Mouse (Mus musculus): ENCODE measurements around the gene Slc43a2. TPM values are rescaled to one million over a fixed set of nuclear protein-coding genes. Genes with fewer than 3 reads are reported as not detected.

Slc43a2 gene
- polyA plus RNA-seq, 1 experiment from 2014 or later: 4.3 TPM

DNA sequence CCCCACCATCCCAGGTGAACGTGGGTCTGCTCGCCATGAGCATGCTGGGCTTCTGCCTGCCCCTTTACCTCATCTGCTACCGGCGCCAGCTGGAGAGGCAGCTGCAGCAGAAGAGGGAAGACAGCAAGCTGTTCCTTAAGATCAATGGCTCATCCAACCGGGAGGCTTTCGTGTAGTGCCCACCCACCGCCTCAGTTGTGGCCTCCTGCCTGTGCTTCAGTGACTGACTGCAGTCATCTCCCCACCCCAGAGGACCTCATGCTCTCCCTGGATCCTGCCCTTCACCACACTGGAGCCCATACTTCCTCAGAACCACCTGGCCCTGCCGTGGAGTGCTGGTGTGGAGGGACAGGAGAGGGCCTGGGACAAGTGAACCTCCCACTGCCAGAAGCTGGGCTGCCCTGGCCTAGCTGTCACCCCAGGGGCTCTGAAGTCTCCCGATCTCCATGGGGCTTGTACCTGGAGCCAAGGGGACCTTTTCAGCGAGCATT, 40.9 kb downstream of the Slc43a2 start:
- Histone ChIP-seq H3K4me3 (ENCODE audit: low read length) (no peak overlapping the region), H3K4me1 (ENCODE audit: control insufficient read depth, insufficient read depth, low read length) (peaks cover 13% of the 10 kb centered on the region), H3K36me3 (ENCODE audit: control insufficient read depth, insufficient read depth) (no peaks in the 10 kb centered on the region), H3K9me3 (replicated peaks; ENCODE audit: control insufficient read depth, low read length) (no peaks in the 10 kb centered on the region), H3K9ac (ENCODE audit: low read length) (peak overlapping the region; percentile 37; the same call in 1 of the 2 replicates), H3K27ac (ENCODE audit: low read length) (peak overlapping the region; percentile 15; the same call in 1 of the 2 replicates), H3K4me2 (ENCODE audit: low read depth, low read length) (peak overlapping the region; percentile 4; the same call in 1 of the 2 replicates), H3K27me3 (ENCODE audit: control insufficient read depth, insufficient read depth, low read length) (peaks cover 6% of the 10 kb centered on the region; the same call in 1 of the 2 replicates)
- WGBS: 24% methylated on average over 10 of the region's 10 CpGs
- ATAC-seq (replicated peaks; ENCODE audit: extremely low read depth, insufficient read depth, low FRiP score): no peak; the same call in 1 of the 2 replicates

DNA sequence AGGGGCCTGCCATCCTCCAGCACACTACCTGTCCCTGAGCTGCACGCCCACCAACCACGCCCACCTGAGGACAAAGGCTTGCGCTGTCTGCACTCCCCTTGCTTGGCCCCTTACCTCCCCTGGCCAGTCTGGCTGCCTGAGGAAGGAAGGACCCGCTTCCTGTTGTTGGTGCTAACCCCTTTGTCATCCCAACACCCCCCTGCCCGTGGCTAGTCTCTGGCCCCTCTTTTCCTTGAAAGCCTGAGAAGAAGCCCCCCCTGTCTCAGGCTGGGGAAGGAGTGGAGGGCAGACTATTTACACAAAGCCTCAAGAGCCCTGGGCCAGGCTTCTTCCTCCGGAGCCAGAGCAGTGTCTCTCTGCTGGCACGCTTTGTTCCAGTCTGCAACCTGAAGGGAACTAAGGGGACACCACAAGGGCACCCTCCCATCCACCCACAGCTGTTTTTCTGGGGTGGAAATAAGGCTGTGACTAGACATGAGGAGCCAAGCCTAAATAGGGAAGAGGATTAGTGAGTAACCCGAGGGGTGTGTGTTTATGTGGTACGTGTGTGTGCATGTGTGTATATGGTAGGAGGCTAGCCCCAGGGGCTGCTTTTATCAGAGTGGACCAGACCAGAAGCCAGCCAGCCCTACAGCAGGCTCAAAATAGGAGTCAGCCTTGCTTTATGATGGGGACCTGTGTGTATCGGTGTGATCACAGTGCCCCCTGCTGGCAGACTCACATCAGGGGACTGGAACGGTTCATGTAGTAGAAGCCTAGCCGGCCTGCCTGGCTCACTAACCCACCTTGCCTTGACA, 41.6 kb downstream of the Slc43a2 start:
- no peak overlapping the region for H3K4me3 ChIP-seq (ENCODE audit: low read length)
- WGBS: 11% methylated on average over 12 of the region's 12 CpGs
- H3K27me3 ChIP-seq (ENCODE audit: control insufficient read depth, insufficient read depth, low read length): peaks cover 6% of the 10 kb centered on the region; the same call in 1 of the 2 replicates
- H3K9me3 ChIP-seq (replicated peaks; ENCODE audit: control insufficient read depth, low read length): no peaks in the 10 kb centered on the region
- peak overlapping the region; percentile 37; the same call in 1 of the 2 replicates for H3K9ac ChIP-seq (ENCODE audit: low read length)
- peak; percentile 87 for ATAC-seq (replicated peaks; ENCODE audit: extremely low read depth, insufficient read depth, low FRiP score)
- peak overlapping the region; percentile 15; the same call in 1 of the 2 replicates for H3K27ac ChIP-seq (ENCODE audit: low read length)
- peaks cover 10% of the 10 kb centered on the region for H3K4me1 ChIP-seq (ENCODE audit: control insufficient read depth, insufficient read depth, low read length)
- H3K4me2 ChIP-seq (ENCODE audit: low read depth, low read length): peak overlapping the region; percentile 4; the same call in 1 of the 2 replicates
- H3K36me3 ChIP-seq (ENCODE audit: control insufficient read depth, insufficient read depth): no peaks in the 10 kb centered on the region

DNA sequence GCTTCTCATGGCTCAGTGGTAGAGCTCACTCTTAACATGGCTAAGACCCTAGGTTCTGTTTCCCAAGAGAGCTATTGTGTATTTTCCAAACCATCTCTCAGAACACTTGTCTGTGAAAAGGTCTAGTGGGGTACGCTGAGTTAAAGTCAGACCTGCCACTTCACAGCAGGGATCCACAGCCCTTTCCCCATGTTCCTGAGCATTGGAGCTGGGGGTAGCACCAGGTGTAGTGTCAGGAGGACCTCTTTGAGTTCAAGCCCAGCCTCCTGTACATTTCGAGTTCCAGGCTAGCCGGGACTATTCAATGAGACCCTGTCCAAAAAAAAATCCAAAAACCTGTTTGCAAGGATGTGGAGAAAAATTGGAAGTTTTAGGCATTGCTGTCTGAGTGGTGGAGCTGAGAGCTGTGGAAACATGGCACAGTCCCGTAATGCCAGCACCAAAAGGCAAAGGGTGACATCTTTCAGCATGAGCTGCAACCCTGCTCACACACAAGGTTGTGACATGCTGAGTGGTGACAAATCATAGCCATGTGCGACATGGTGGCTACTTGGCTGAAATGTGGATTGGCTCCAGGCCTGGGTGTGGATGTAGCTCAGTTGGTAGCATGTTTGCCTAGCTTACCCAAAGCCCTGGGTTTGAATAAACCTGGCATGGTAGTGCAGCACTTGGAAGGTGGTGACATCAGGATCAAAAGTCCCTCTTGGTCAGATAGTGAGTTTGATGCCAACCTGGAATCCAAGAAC, 43.1 kb downstream of the Slc43a2 start:
- no peak overlapping the region for H3K27ac ChIP-seq (ENCODE audit: low read length)
- H3K9me3 ChIP-seq (replicated peaks; ENCODE audit: control insufficient read depth, low read length): no peaks in the 10 kb centered on the region
- no peak overlapping the region for H3K9ac ChIP-seq (ENCODE audit: low read length)
- peaks cover 10% of the 10 kb centered on the region for H3K4me1 ChIP-seq (ENCODE audit: control insufficient read depth, insufficient read depth, low read length)
- H3K27me3 ChIP-seq (ENCODE audit: control insufficient read depth, insufficient read depth, low read length): peaks cover 2% of the 10 kb centered on the region; the same call in 1 of the 2 replicates
- 76% methylated on average over 5 of the region's 5 CpGs for WGBS
- no peak for ATAC-seq (replicated peaks; ENCODE audit: extremely low read depth, insufficient read depth, low FRiP score)
- H3K4me3 ChIP-seq (ENCODE audit: low read length): no peak overlapping the region
- H3K4me2 ChIP-seq (ENCODE audit: low read depth, low read length): no peak overlapping the region
- no peaks in the 10 kb centered on the region for H3K36me3 ChIP-seq (ENCODE audit: control insufficient read depth, insufficient read depth)

DNA sequence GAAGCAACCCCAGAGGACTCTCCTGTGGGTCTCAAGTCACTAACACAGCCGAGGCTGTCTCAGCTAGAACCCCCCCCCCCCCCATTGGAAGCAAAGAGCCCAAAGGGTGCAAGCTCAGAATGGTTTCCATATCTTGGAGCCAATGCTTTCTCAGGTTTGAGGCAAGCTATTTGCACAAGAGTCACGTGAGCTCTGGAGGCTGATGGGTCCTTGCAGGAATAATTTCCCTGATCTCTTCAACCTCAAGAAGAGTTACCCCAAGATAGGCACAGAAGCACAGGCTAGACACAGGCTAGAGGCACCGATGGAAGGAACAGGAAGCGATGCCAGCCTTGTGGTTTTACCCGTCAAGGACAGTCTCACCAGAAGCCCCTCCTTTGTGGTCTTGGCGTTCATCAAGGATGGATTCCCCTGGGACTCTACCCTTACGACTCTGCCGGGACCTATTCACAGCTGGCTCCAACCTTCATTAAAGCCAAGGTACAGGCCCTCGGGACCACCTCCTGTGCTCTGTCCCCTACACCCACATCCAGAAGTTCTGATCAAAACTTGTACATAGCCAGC, 44.1 kb downstream of the Slc43a2 start:
- H3K27ac ChIP-seq (ENCODE audit: low read length): no peak overlapping the region
- no peak overlapping the region for H3K4me3 ChIP-seq (ENCODE audit: low read length)
- H3K4me2 ChIP-seq (ENCODE audit: low read depth, low read length): no peak overlapping the region
- ATAC-seq (replicated peaks; ENCODE audit: extremely low read depth, insufficient read depth, low FRiP score): no peak
- peaks cover 10% of the 10 kb centered on the region for H3K4me1 ChIP-seq (ENCODE audit: control insufficient read depth, insufficient read depth, low read length)
- peaks cover 2% of the 10 kb centered on the region; the same call in 1 of the 2 replicates for H3K27me3 ChIP-seq (ENCODE audit: control insufficient read depth, insufficient read depth, low read length)
- no peaks in the 10 kb centered on the region for H3K9me3 ChIP-seq (replicated peaks; ENCODE audit: control insufficient read depth, low read length)
- no peaks in the 10 kb centered on the region for H3K36me3 ChIP-seq (ENCODE audit: control insufficient read depth, insufficient read depth)
- 68% methylated on average over 9 of the region's 9 CpGs for WGBS
- H3K9ac ChIP-seq (ENCODE audit: low read length): no peak overlapping the region

DNA sequence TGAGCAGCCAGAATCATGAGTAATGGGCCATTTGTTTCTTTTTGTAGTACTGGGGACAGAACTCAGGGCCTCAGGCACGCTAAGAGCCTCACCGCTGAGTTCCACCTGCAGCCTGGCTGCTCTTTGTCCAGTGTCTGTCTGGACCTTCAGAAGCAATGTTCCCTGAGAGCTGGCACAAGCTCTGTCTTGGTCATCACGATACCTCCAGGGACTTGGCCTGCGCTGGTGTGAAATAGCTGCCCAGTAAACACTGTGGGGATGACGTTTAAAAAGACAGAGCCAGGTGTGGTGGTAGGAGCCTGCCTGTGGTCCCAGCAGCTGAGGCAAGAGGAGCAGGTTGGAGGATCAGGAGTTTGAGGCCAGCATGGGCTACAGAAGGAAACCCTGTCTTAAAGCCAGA, 47.1 kb downstream of the Slc43a2 start:
- Histone ChIP-seq H3K27ac (ENCODE audit: low read length) (no peak overlapping the region), H3K4me3 (ENCODE audit: low read length) (no peak overlapping the region), H3K4me2 (ENCODE audit: low read depth, low read length) (no peak overlapping the region), H3K36me3 (ENCODE audit: control insufficient read depth, insufficient read depth) (no peaks in the 10 kb centered on the region), H3K9me3 (replicated peaks; ENCODE audit: control insufficient read depth, low read length) (no peaks in the 10 kb centered on the region), H3K27me3 (ENCODE audit: control insufficient read depth, insufficient read depth, low read length) (no peaks in the 10 kb centered on the region), H3K4me1 (ENCODE audit: control insufficient read depth, insufficient read depth, low read length) (no peaks in the 10 kb centered on the region), H3K9ac (ENCODE audit: low read length) (no peak overlapping the region)
- no peak for ATAC-seq (replicated peaks; ENCODE audit: extremely low read depth, insufficient read depth, low FRiP score)
- 77% methylated on average over 5 of the region's 5 CpGs for WGBS

DNA sequence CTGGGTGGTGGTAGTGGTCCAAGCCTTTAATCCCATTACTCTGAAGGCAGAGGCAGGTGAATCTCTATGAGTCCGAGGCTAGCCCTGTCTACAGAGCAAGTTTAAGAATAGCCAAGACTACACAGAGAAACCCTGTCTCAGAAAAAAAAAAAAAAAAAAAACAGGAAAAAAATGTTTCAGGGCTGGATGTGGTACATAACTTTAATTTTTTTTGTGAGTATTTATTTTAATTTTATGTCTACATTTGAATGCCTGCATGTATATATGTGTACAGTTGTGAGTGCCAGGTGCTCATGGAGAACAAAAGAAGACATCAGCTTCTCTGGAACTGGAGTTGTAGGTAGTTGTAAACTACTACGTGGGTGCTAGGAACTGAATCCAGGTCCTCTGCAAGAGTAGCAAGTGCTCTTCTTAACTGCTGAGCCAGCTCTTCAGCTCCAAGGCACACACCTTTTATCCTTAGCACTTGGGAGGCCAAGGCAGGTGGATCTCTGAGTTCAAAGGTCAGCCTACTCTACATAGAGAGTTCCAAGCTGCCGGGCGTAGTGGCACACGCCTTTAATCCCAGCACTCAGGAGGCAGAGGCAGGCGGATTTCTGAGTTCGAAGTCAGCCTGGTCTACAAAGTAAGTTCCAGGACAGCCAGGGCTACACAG, 50.1 kb downstream of the Slc43a2 start:
- ATAC-seq (replicated peaks; ENCODE audit: extremely low read depth, insufficient read depth, low FRiP score): no peak
- Histone ChIP-seq H3K9me3 (replicated peaks; ENCODE audit: control insufficient read depth, low read length) (no peaks in the 10 kb centered on the region), H3K9ac (ENCODE audit: low read length) (no peak overlapping the region), H3K4me3 (ENCODE audit: low read length) (no peak overlapping the region), H3K27ac (ENCODE audit: low read length) (no peak overlapping the region), H3K36me3 (ENCODE audit: control insufficient read depth, insufficient read depth) (no peaks in the 10 kb centered on the region), H3K27me3 (ENCODE audit: control insufficient read depth, insufficient read depth, low read length) (no peaks in the 10 kb centered on the region), H3K4me1 (ENCODE audit: control insufficient read depth, insufficient read depth, low read length) (no peaks in the 10 kb centered on the region), H3K4me2 (ENCODE audit: low read depth, low read length) (no peak overlapping the region)
- WGBS: 94% methylated on average over 7 of the region's 7 CpGs

DNA sequence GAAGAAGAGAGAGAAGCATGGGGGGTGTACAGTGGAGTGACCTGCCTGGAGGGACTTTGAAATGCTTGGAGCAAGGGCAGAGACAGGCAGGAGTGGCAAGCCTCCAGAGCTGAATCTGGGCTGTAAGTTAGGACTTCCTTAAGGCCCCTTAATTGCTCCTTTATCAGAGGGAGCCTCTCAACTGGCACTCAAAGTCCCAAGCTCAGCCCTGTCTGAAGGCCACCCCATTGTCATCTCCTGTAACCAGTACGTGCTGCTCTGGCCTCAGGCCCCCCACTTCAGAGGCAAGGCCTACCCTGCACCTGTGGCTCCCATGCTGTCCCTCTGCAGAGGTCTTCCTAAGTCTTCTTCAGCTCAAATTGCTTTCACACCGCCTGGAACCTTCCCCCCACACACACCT, 52.0 kb downstream of the Slc43a2 start:
- Histone ChIP-seq H3K36me3 (ENCODE audit: control insufficient read depth, insufficient read depth) (no peaks in the 10 kb centered on the region), H3K27me3 (ENCODE audit: control insufficient read depth, insufficient read depth, low read length) (no peaks in the 10 kb centered on the region), H3K4me3 (ENCODE audit: low read length) (no peak overlapping the region), H3K27ac (ENCODE audit: low read length) (no peak overlapping the region), H3K9me3 (replicated peaks; ENCODE audit: control insufficient read depth, low read length) (no peaks in the 10 kb centered on the region), H3K4me2 (ENCODE audit: low read depth, low read length) (no peak overlapping the region), H3K9ac (ENCODE audit: low read length) (no peak overlapping the region), H3K4me1 (ENCODE audit: control insufficient read depth, insufficient read depth, low read length) (peaks cover 4% of the 10 kb centered on the region)
- no peak for ATAC-seq (replicated peaks; ENCODE audit: extremely low read depth, insufficient read depth, low FRiP score)
- 55% methylated on average over 2 of the region's 2 CpGs for WGBS

DNA sequence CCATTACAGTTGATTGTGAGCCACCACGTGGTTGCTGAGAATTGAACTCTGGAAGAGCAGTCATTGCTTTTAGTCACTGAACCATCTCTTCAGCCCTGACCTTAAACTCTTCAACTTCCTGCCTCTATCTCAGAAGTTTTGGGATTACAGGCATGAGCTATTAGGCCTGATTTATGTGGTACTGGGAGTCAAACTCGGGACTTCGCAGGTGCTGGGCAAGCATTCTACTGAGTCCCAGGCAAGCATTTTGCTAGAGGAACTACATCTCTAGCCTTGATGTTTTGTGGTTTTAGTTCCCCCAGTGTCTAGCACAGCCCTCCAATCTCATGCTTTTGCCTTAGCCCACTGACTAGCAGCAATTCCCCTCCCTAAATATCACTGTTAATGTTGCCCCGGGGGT, 53.6 kb downstream of the Slc43a2 start:
- Histone ChIP-seq H3K27me3 (ENCODE audit: control insufficient read depth, insufficient read depth, low read length) (no peaks in the 10 kb centered on the region), H3K27ac (ENCODE audit: low read length) (no peak overlapping the region), H3K4me1 (ENCODE audit: control insufficient read depth, insufficient read depth, low read length) (peaks cover 13% of the 10 kb centered on the region), H3K4me2 (ENCODE audit: low read depth, low read length) (no peak overlapping the region), H3K4me3 (ENCODE audit: low read length) (no peak overlapping the region), H3K36me3 (ENCODE audit: control insufficient read depth, insufficient read depth) (no peaks in the 10 kb centered on the region), H3K9me3 (replicated peaks; ENCODE audit: control insufficient read depth, low read length) (no peaks in the 10 kb centered on the region), H3K9ac (ENCODE audit: low read length) (no peak overlapping the region)
- WGBS: 72% methylated on average over 4 of the region's 4 CpGs
- no peak for ATAC-seq (replicated peaks; ENCODE audit: extremely low read depth, insufficient read depth, low FRiP score)
